Mouse (Mus musculus) lung, postnatal 0 days (tissue): ENCODE data around the gene Tnfsf8.

Experiments
- CTCF ChIP-seq: IDR thresholded peaks from 2 replicates; pipeline ENCODE4 v1.5.1; 2016; ENCODE audit warnings: antibody characterized with exemption, mild to moderate bottlenecking
- EP300 ChIP-seq: IDR thresholded peaks from 2 replicates; pipeline ENCODE4 v1.6.1; 2016; ENCODE audit warnings: antibody characterized with exemption, mild to moderate bottlenecking, control low read depth

GRCm38 (mm10) chr4:63785466-63785865 is 75.7 kb downstream of the Tnfsf8 start:
- TF ChIP-seq CTCF (no peak), EP300 (no peak)
